Mouse (Mus musculus): ENCODE results near the gene Rassf4.

- no peak for TF ChIP-seq CTCF (IDR thresholded peaks at IDR 0.05; ENCODE audit: insufficient read depth, low read length)
- TF ChIP-seq POLR2A (IDR thresholded peaks at IDR 0.05; ENCODE audit: borderline replicate concordance, extremely low read depth, low read depth, low read length): no peak
Measured at GRCm38 (mm10) chr6:116637496-116637895, 36.3 kb downstream of the Rassf4 start.

Measured in lung, adult 2 months (tissue).